Mouse (Mus musculus) testis, adult 2 months (tissue): ENCODE measurements around the gene Megf6.

Experiments used
- CTCF ChIP-seq: fragments of 200-500 bp; IDR thresholded peaks from 2 replicates; pipeline ENCODE4 v1.5.1; 2012; ENCODE audit warnings: low read depth, mild to moderate bottlenecking, inconsistent platforms, low read length, moderate library complexity; ENCODE audit not compliant: control insufficient read depth, insufficient read depth, insufficient replicate concordance
- POLR2A ChIP-seq: fragments of 200-500 bp; IDR thresholded peaks from 2 replicates; pipeline ENCODE4 v1.6.1; 2012; ENCODE audit warnings: low read depth, mild to moderate bottlenecking, inconsistent platforms, low read length, moderate library complexity; ENCODE audit not compliant: control insufficient read depth

GRCm38 (mm10) chr4:154142211-154143040, 28.1 kb upstream of the Megf6 start, which contains the start of gene Wrap73:
- TF ChIP-seq POLR2A, result peak; percentile 57
- TF ChIP-seq CTCF, result no peak
